Mouse (Mus musculus): ENCODE measurements around the gene Tmem209. TPM values are rescaled to one million over a fixed set of nuclear protein-coding genes. Genes with fewer than 3 reads are reported as not detected.
A peak's percentile ranks its signal among the peaks of the same experiment; 100 is the strongest.

The Tmem209 gene
- polyA plus RNA-seq, 1 experiment from 2014 or later, result 12.6 TPM

GRCm38 (mm10) chr6:30542277-30542676 is 32.7 kb upstream of the Tmem209 start:
- Histone ChIP-seq H3K9me3 (ENCODE audit: low read length) (no peaks in the 10 kb centered on the region), H3K9ac (replicated peaks) (no peak overlapping the region), H3K4me3 (ENCODE audit: low read depth, low read length) (no peak overlapping the region), H3K4me1 (ENCODE audit: insufficient read depth) (peaks cover 3% of the 10 kb centered on the region; the same call in 1 of the 2 replicates), H3K4me2 (ENCODE audit: low read depth, low read length) (no peak overlapping the region), H3K27me3 (ENCODE audit: insufficient read depth, low read length) (0 out of 2 replicates have a peak, but pooled peaks cover 4% of the 10 kb centered on the region), H3K27ac (ENCODE audit: low read depth) (no peak overlapping the region), H3K36me3 (replicated peaks; ENCODE audit: insufficient read depth, low read length) (no peaks in the 10 kb centered on the region)
- TF ChIP-seq CTCF (IDR thresholded peaks at IDR 0.05; ENCODE audit: low read depth) (no peak), EP300 (IDR thresholded peaks at IDR 0.05; ENCODE audit: low read depth) (no peak)
- ATAC-seq (no peak), DNase-seq (no peak)
- WGBS (ENCODE audit: insufficient replicate concordance), result 57% methylated on average over 6 of the region's 6 CpGs

- Histone ChIP-seq H3K27ac (ENCODE audit: low read depth) (no peak within 1 kb of the TSS), H3K9ac (replicated peaks) (no peak within 1 kb of the TSS), H3K36me3 (replicated peaks; ENCODE audit: insufficient read depth, low read length) (no peaks in the 10 kb centered on the region), H3K4me2 (ENCODE audit: low read depth, low read length) (no peak within 1 kb of the TSS), H3K4me1 (ENCODE audit: insufficient read depth) (peaks cover 3% of the 10 kb centered on the region; the same call in 1 of the 2 replicates), H3K4me3 (ENCODE audit: low read depth, low read length) (no peak within 1 kb of the TSS), H3K9me3 (ENCODE audit: low read length) (no peaks in the 10 kb centered on the region), H3K27me3 (ENCODE audit: insufficient read depth, low read length) (0 out of 2 replicates have a peak, but pooled peaks cover 4% of the 10 kb centered on the region)
- ATAC-seq (no peak), DNase-seq (no peak)
- 66% methylated on average over 11 of the region's 11 CpGs for WGBS (ENCODE audit: insufficient replicate concordance)
- TF ChIP-seq EP300 (IDR thresholded peaks at IDR 0.05; ENCODE audit: low read depth) (no peak), CTCF (IDR thresholded peaks at IDR 0.05; ENCODE audit: low read depth) (no peak)
These were observed 31.6 kb upstream of the Tmem209 start, which contains the start of gene Cpa2 for GRCm38 (mm10) chr6:30541009-30541799. Gene Cpa2 (plus strand): TSS chr6:30541582.

GRCm38 (mm10) chr6:30538800-30539199 is 29.2 kb upstream of the Tmem209 start:
- no peak for DNase-seq
- H3K4me1 ChIP-seq (ENCODE audit: insufficient read depth), result peaks cover 3% of the 10 kb centered on the region; the same call in 1 of the 2 replicates
- no peak overlapping the region for H3K9ac ChIP-seq (replicated peaks)
- TF ChIP-seq CTCF (IDR thresholded peaks at IDR 0.05; ENCODE audit: low read depth) (no peak), EP300 (IDR thresholded peaks at IDR 0.05; ENCODE audit: low read depth) (no peak)
- ATAC-seq, result no peak
- H3K36me3 ChIP-seq (replicated peaks; ENCODE audit: insufficient read depth, low read length), result no peaks in the 10 kb centered on the region
- H3K9me3 ChIP-seq (ENCODE audit: low read length), result no peaks in the 10 kb centered on the region
- WGBS (ENCODE audit: insufficient replicate concordance), result 75% methylated on average over 5 of the region's 5 CpGs
- 0 out of 2 replicates have a peak, but pooled peaks cover 4% of the 10 kb centered on the region for H3K27me3 ChIP-seq (ENCODE audit: insufficient read depth, low read length)
- no peak overlapping the region for H3K4me3 ChIP-seq (ENCODE audit: low read depth, low read length)
- no peak overlapping the region for H3K4me2 ChIP-seq (ENCODE audit: low read depth, low read length)
- no peak overlapping the region for H3K27ac ChIP-seq (ENCODE audit: low read depth)

- Histone ChIP-seq H3K27ac (ENCODE audit: low read depth) (no peak overlapping the region), H3K9ac (replicated peaks) (no peak overlapping the region), H3K27me3 (ENCODE audit: insufficient read depth, low read length) (0 out of 2 replicates have a peak, but pooled peaks cover 4% of the 10 kb centered on the region), H3K4me3 (ENCODE audit: low read depth, low read length) (no peak overlapping the region), H3K9me3 (ENCODE audit: low read length) (no peaks in the 10 kb centered on the region), H3K4me1 (ENCODE audit: insufficient read depth) (peaks cover 3% of the 10 kb centered on the region; the same call in 1 of the 2 replicates), H3K4me2 (ENCODE audit: low read depth, low read length) (no peak overlapping the region), H3K36me3 (replicated peaks; ENCODE audit: insufficient read depth, low read length) (no peaks in the 10 kb centered on the region)
- 61% methylated on average over 10 of the region's 10 CpGs for WGBS (ENCODE audit: insufficient replicate concordance)
- TF ChIP-seq CTCF (IDR thresholded peaks at IDR 0.05; ENCODE audit: low read depth) (no peak), EP300 (IDR thresholded peaks at IDR 0.05; ENCODE audit: low read depth) (no peak)
- ATAC-seq, result no peak
- DNase-seq, result no peak
These were observed 28.7 kb upstream of the Tmem209 start for GRCm38 (mm10) chr6:30538240-30538639.

GRCm38 (mm10) chr6:30535340-30535739 is 25.8 kb upstream of the Tmem209 start:
- peak; percentile 68 for DNase-seq
- no peak for TF ChIP-seq EP300 (IDR thresholded peaks at IDR 0.05; ENCODE audit: low read depth)
- peak; percentile 76 for TF ChIP-seq CTCF (IDR thresholded peaks at IDR 0.05; ENCODE audit: low read depth)
- 36% methylated on average over 3 of the region's 3 CpGs for WGBS (ENCODE audit: insufficient replicate concordance)

GRCm38 (mm10) chr6:30528800-30529199 is 19.2 kb upstream of the Tmem209 start:
- Histone ChIP-seq H3K4me2 (ENCODE audit: low read depth, low read length) (no peak overlapping the region), H3K4me1 (ENCODE audit: insufficient read depth) (no peaks in the 10 kb centered on the region), H3K4me3 (ENCODE audit: low read depth, low read length) (no peak overlapping the region), H3K9ac (replicated peaks) (no peak overlapping the region), H3K36me3 (replicated peaks; ENCODE audit: insufficient read depth, low read length) (no peaks in the 10 kb centered on the region), H3K27me3 (ENCODE audit: insufficient read depth, low read length) (no peaks in the 10 kb centered on the region), H3K27ac (ENCODE audit: low read depth) (no peak overlapping the region), H3K9me3 (ENCODE audit: low read length) (no peaks in the 10 kb centered on the region)
- ATAC-seq (no peak), DNase-seq (no peak)
- 57% methylated on average over 6 of the region's 6 CpGs for WGBS (ENCODE audit: insufficient replicate concordance)
- TF ChIP-seq CTCF (IDR thresholded peaks at IDR 0.05; ENCODE audit: low read depth) (no peak), EP300 (IDR thresholded peaks at IDR 0.05; ENCODE audit: low read depth) (no peak)

More at GRCm38 (mm10) chr6:30535340-30535739, 25.8 kb upstream of the Tmem209 start:
- Histone ChIP-seq H3K9me3 (ENCODE audit: low read length) (no peaks in the 10 kb centered on the region), H3K9ac (replicated peaks) (no peak overlapping the region), H3K4me3 (ENCODE audit: low read depth, low read length) (no peak overlapping the region), H3K36me3 (replicated peaks; ENCODE audit: insufficient read depth, low read length) (no peaks in the 10 kb centered on the region), H3K27ac (ENCODE audit: low read depth) (no peak overlapping the region), H3K27me3 (ENCODE audit: insufficient read depth, low read length) (no peaks in the 10 kb centered on the region), H3K4me2 (ENCODE audit: low read depth, low read length) (no peak overlapping the region), H3K4me1 (ENCODE audit: insufficient read depth) (no peaks in the 10 kb centered on the region)
- ATAC-seq, result no peak
